Mouse (Mus musculus) cerebellum, adult 2 months (tissue): ENCODE data around the gene Rcc1l.

Experiments
- CTCF ChIP-seq: fragments of 200-500 bp; IDR thresholded peaks from 2 replicates; pipeline ENCODE4 v1.5.1; 2011; ENCODE audit warnings: low read depth, mild to moderate bottlenecking, control low read depth, low read length, moderate library complexity, borderline replicate concordance; ENCODE audit not compliant: insufficient read depth
- POLR2A ChIP-seq: fragments of 200-500 bp; IDR thresholded peaks from 2 replicates; pipeline ENCODE4 v1.6.1; 2011; ENCODE audit warnings: low read length, control low read depth, borderline replicate concordance; ENCODE audit not compliant: insufficient read depth

GRCm38 (mm10) chr5:134182735-134183134 lies 6.2 kb upstream of the Rcc1l start:
- TF ChIP-seq CTCF (no peak), POLR2A (no peak)
